ENCODE assay signal across 8 mouse cellular contexts in genomic region chr11:72050895-72051858, GRCm38 (mm10). TPM values are rescaled to one million over a fixed set of nuclear protein-coding genes. Genes with fewer than 3 reads are reported as not detected.
DNase-seq lines count a peak whose midpoint lies in the region; ATAC-seq lines count a peak whose summit lies in the region.

No protein-coding gene starts in this region.

- no peaks in the 10 kb centered on the region for H3K9me3 ChIP-seq in kidney, embryonic 14.5 days (ENCODE audit: control insufficient read depth, low read length)
- H3K9me3 ChIP-seq in forebrain, embryonic 12.5 days = no peaks in the 10 kb centered on the region
- H3K9me3 ChIP-seq in midbrain, embryonic 16.5 days (replicated peaks; ENCODE audit: control insufficient read depth, low read length, poor library complexity, severe bottlenecking) = no peaks in the 10 kb centered on the region

- peak overlapping the region; percentile 57 for H3K9ac ChIP-seq in kidney, embryonic 14.5 days (ENCODE audit: low read depth, low read length)
- H3K9ac ChIP-seq in forebrain, embryonic 12.5 days = peak overlapping the region; percentile 68
- peak overlapping the region; percentile 72 for H3K9ac ChIP-seq in midbrain, embryonic 16.5 days (ENCODE audit: low read depth, low read length)

- peaks cover 25% of the 10 kb centered on the region; the same call in 1 of the 2 replicates for H3K27me3 ChIP-seq in kidney, embryonic 14.5 days (ENCODE audit: control insufficient read depth, insufficient read depth, low read length)
- H3K27me3 ChIP-seq in forebrain, embryonic 12.5 days = peaks cover 52% of the 10 kb centered on the region
- peaks cover 2% of the 10 kb centered on the region for H3K27me3 ChIP-seq in midbrain, embryonic 16.5 days (ENCODE audit: control insufficient read depth, insufficient read depth, low read depth, low read length)

- H3K4me2 ChIP-seq in kidney, embryonic 14.5 days (replicated peaks; ENCODE audit: low read depth, low read length) = peak overlapping the region; percentile 94
- H3K4me2 ChIP-seq in forebrain, embryonic 12.5 days = peak overlapping the region; percentile 94
- peak overlapping the region; percentile 79 for H3K4me2 ChIP-seq in midbrain, embryonic 16.5 days (ENCODE audit: low read length)

- 2% methylated on average over 44 of the region's 45 CpGs for WGBS in kidney, embryonic 14.5 days
- 1% methylated on average over 45 of the region's 45 CpGs for WGBS in forebrain, embryonic 12.5 days
- WGBS in midbrain, embryonic 16.5 days = 1% methylated on average over 45 of the region's 45 CpGs

- peak overlapping the region; percentile 56 for H3K4me3 ChIP-seq in kidney, embryonic 14.5 days (ENCODE audit: low read length)
- H3K4me3 ChIP-seq in forebrain, embryonic 12.5 days (replicated peaks) = peak overlapping the region; percentile 57
- peak overlapping the region; percentile 53 for H3K4me3 ChIP-seq in midbrain, embryonic 16.5 days (ENCODE audit: low read depth, low read length)

- DNase-seq in kidney, adult 18-20 months = no peak
- DNase-seq in ZHBTc4 (ENCODE audit: low read depth, low spot score) = peak; percentile 71
- DNase-seq in layer of hippocampus, adult 9-11 months = peak; percentile 51
- DNase-seq in natural killer cell, adult 2 months (ENCODE audit: low spot score in 2 of 2) = no peak
- DNase-seq in gastrocnemius, adult 18-20 months (ENCODE audit: low spot score) = no peak

- ATAC-seq in kidney, embryonic 14.5 days (ENCODE audit: low FRiP score, low TSS enrichment) = peak; percentile 41
- ATAC-seq in forebrain, embryonic 12.5 days (ENCODE audit: low FRiP score) = peak; percentile 40
- peak; percentile 80 for ATAC-seq in midbrain, embryonic 16.5 days

- H3K27ac ChIP-seq in kidney, embryonic 14.5 days (ENCODE audit: low read depth, low read length) = no peak overlapping the region
- H3K27ac ChIP-seq in forebrain, embryonic 12.5 days = no peak overlapping the region
- H3K27ac ChIP-seq in midbrain, embryonic 16.5 days (ENCODE audit: low read length) = peak overlapping the region; percentile 78

- H3K36me3 ChIP-seq in kidney, embryonic 14.5 days (ENCODE audit: control insufficient read depth, insufficient read depth, low read length) = peaks cover 3% of the 10 kb centered on the region
- H3K36me3 ChIP-seq in forebrain, embryonic 12.5 days (replicated peaks) = peaks cover 10% of the 10 kb centered on the region
- no peaks in the 10 kb centered on the region for H3K36me3 ChIP-seq in midbrain, embryonic 16.5 days (ENCODE audit: control insufficient read depth, insufficient read depth, low read length)

- H3K4me1 ChIP-seq in kidney, embryonic 14.5 days (ENCODE audit: control insufficient read depth, insufficient read depth, low read length) = peaks cover 8% of the 10 kb centered on the region; the same call in 1 of the 2 replicates
- H3K4me1 ChIP-seq in forebrain, embryonic 12.5 days = peaks cover 25% of the 10 kb centered on the region
- H3K4me1 ChIP-seq in midbrain, embryonic 16.5 days (ENCODE audit: control insufficient read depth, insufficient read depth, low read length) = peaks cover 11% of the 10 kb centered on the region

RNA-seq across cellular contexts. Expression of gene Pimreg, which starts 9.3 kb away (rescaled TPM):
- 140 and 144 TPM in 2 replicates for polyA plus RNA-seq in kidney, embryonic 14.5 days (2014; fragmentation: Nextera tagmentation; extraction: Ambion mirVana)
- 187 and 191 TPM in 2 replicates for polyA plus RNA-seq in forebrain, embryonic 12.5 days (2016; fragmentation: Nextera tagmentation; extraction: Ambion mirVana)
- polyA plus RNA-seq in midbrain, embryonic 16.5 days (2015; fragmentation: Nextera tagmentation; extraction: Ambion mirVana) = 19.4 and 24.5 TPM in 2 replicates
- not detected for total RNA-seq in gastrocnemius, adult 18-20 months (2021)

RNA-seq across cellular contexts. Expression of gene Aipl1, which starts 13.9 kb away (rescaled TPM):
- 0.09 and 0.24 TPM in 2 replicates for polyA plus RNA-seq in kidney, embryonic 14.5 days (2014; fragmentation: Nextera tagmentation; extraction: Ambion mirVana)
- polyA plus RNA-seq in forebrain, embryonic 12.5 days (2016; fragmentation: Nextera tagmentation; extraction: Ambion mirVana) = 0.37 and 0.50 TPM in 2 replicates
- polyA plus RNA-seq in midbrain, embryonic 16.5 days (2015; fragmentation: Nextera tagmentation; extraction: Ambion mirVana) = 0.34 and 0.65 TPM in 2 replicates
- total RNA-seq in gastrocnemius, adult 18-20 months (2021) = not detected

Comparison
In these comparisons a context has a peak if more than half of its experiments do, and no peak if none do; other contexts are left out.
1. DNase-seq: peak in ZHBTc4 (single experiment) and layer of hippocampus, adult 9-11 months (single experiment); none in kidney, adult 18-20 months (single experiment), natural killer cell, adult 2 months (0 of 2) and gastrocnemius, adult 18-20 months (single experiment).
2. Peak in every context shown above with its lines, with median percentiles within 50 percentile points of each other: ATAC-seq, H3K4me2 ChIP-seq, H3K4me3 ChIP-seq and H3K9ac ChIP-seq.